Mouse (Mus musculus) intestine, embryonic 15.5 days (tissue): ENCODE data around the gene Rac2. TPM values are rescaled to one million over a fixed set of nuclear protein-coding genes. Genes with fewer than 3 reads are reported as not detected.

ENCODE experiments used
- ATAC-seq: fragments of 200-750 bp; cut with Nextera tagmentation; 2 replicates; pipeline ENCODE4 v1.8.0; 2017; ENCODE audit warnings: moderate TSS enrichment, moderate library complexity
- H3K27ac ChIP-seq: fragments of 300-500 bp; sonication (generic); 2 replicates; pipeline ENCODE4 v1.5.1; 2015; ENCODE audit warnings: mild to moderate bottlenecking, inconsistent platforms
- H3K27me3 ChIP-seq: fragments of 300-500 bp; sonication (generic); replicated peaks from 2 replicates; pipeline ENCODE4 v1.6.1; 2015; ENCODE audit warnings: inconsistent platforms
- H3K36me3 ChIP-seq: fragments of 300-500 bp; sonication (generic); 2 replicates; pipeline ENCODE4 v1.6.1; 2015; ENCODE audit warnings: inconsistent platforms
- H3K4me1 ChIP-seq: fragments of 300-500 bp; sonication (generic); replicated peaks from 2 replicates; pipeline ENCODE4 v1.6.1; 2015; ENCODE audit warnings: inconsistent platforms
- H3K4me2 ChIP-seq: fragments of 300-500 bp; sonication (generic); replicated peaks from 2 replicates; pipeline ENCODE4 v1.6.1; 2015; ENCODE audit warnings: mild to moderate bottlenecking, inconsistent platforms
- H3K4me3 ChIP-seq: fragments of 300-500 bp; sonication (generic); replicated peaks from 2 replicates; pipeline ENCODE4 v1.5.1; 2015; ENCODE audit warnings: inconsistent platforms
- H3K9ac ChIP-seq: fragments of 300-500 bp; sonication (generic); 2 replicates; pipeline ENCODE4 v1.6.1; 2015; ENCODE audit warnings: inconsistent platforms
- H3K9me3 ChIP-seq: fragments of 300-500 bp; sonication (generic); 2 replicates; pipeline ENCODE4 v1.6.1; 2016; ENCODE audit warnings: inconsistent platforms
- WGBS: fragments of 180-500 bp; shearing (Covaris S2); methylation state at CpG from one replicate; pipeline ENCODE4 v1.1.7; 2015; 5-methylcytosine and 5-hydroxymethylcytosine counted together
- polyA plus RNA-seq: library from polyadenylated mRNA; unstranded; fragments of >200 nt; fragmentation: Nextera tagmentation; extraction: Ambion mirVana; gene quantifications from 2 replicates; pipeline ENCODE4 v1.2.1, GENCODE M21; 2015

The Rac2 gene
- polyA plus RNA-seq, 1 experiment from 2014 or later, result 15.7 TPM

- no peaks in the 10 kb centered on the region for H3K36me3 ChIP-seq
- H3K4me3 ChIP-seq, result peak overlapping the region; percentile 36
- H3K9me3 ChIP-seq, result no peaks in the 10 kb centered on the region
- ATAC-seq, result no peak
- 32% methylated on average over 11 of the region's 11 CpGs for WGBS
- H3K27me3 ChIP-seq, result no peaks in the 10 kb centered on the region
- H3K27ac ChIP-seq, result peak overlapping the region; percentile 78
- peaks cover 33% of the 10 kb centered on the region for H3K4me1 ChIP-seq
- H3K4me2 ChIP-seq, result peak overlapping the region; percentile 76
- peak overlapping the region; percentile 62 for H3K9ac ChIP-seq
Measured at GRCm38 (mm10) chr15:78528726-78529411, 43.7 kb downstream of the Rac2 start.

GRCm38 (mm10) chr15:78527973-78528372 lies 44.6 kb downstream of the Rac2 start:
- Histone ChIP-seq H3K36me3 (no peaks in the 10 kb centered on the region), H3K9me3 (no peaks in the 10 kb centered on the region), H3K9ac (0 out of 2 replicates have a peak overlapping the region, but pooled peaks have one; percentile 17), H3K4me2 (no peak overlapping the region), H3K4me3 (no peak overlapping the region), H3K27me3 (no peaks in the 10 kb centered on the region), H3K4me1 (peaks cover 30% of the 10 kb centered on the region), H3K27ac (no peak overlapping the region)
- no peak for ATAC-seq
- 74% methylated on average over 7 of the region's 7 CpGs for WGBS

GRCm38 (mm10) chr15:78524163-78524562 lies 48.4 kb downstream of the Rac2 start:
- no peaks in the 10 kb centered on the region for H3K27me3 ChIP-seq
- H3K9me3 ChIP-seq, result no peaks in the 10 kb centered on the region
- H3K4me2 ChIP-seq, result no peak overlapping the region
- ATAC-seq, result no peak
- WGBS, result 91% methylated on average over 5 of the region's 5 CpGs
- no peaks in the 10 kb centered on the region for H3K36me3 ChIP-seq
- no peak overlapping the region for H3K4me3 ChIP-seq
- 0 out of 2 replicates have a peak, but pooled peaks cover 4% of the 10 kb centered on the region for H3K4me1 ChIP-seq
- no peak overlapping the region for H3K9ac ChIP-seq
- no peak overlapping the region for H3K27ac ChIP-seq

- Histone ChIP-seq H3K36me3 (no peaks in the 10 kb centered on the region), H3K4me1 (no peaks in the 10 kb centered on the region), H3K4me3 (no peak overlapping the region), H3K27ac (no peak overlapping the region), H3K4me2 (no peak overlapping the region), H3K27me3 (no peaks in the 10 kb centered on the region), H3K9ac (no peak overlapping the region), H3K9me3 (no peaks in the 10 kb centered on the region)
- no peak for ATAC-seq
- WGBS, result 74% methylated on average over 6 of the region's 6 CpGs
Measured at GRCm38 (mm10) chr15:78521892-78522291, 50.7 kb downstream of the Rac2 start.

GRCm38 (mm10) chr15:78521331-78521730 lies 51.3 kb downstream of the Rac2 start:
- Histone ChIP-seq H3K27ac (no peak overlapping the region), H3K4me3 (no peak overlapping the region), H3K36me3 (no peaks in the 10 kb centered on the region), H3K9ac (no peak overlapping the region), H3K4me1 (no peaks in the 10 kb centered on the region), H3K9me3 (no peaks in the 10 kb centered on the region), H3K27me3 (no peaks in the 10 kb centered on the region), H3K4me2 (no peak overlapping the region)
- ATAC-seq, result no peak
- WGBS, result 56% methylated on average over 8 of the region's 8 CpGs

GRCm38 (mm10) chr15:78520112-78520715 lies 52.4 kb downstream of the Rac2 start:
- no peak overlapping the region for H3K27ac ChIP-seq
- H3K27me3 ChIP-seq, result no peaks in the 10 kb centered on the region
- H3K4me3 ChIP-seq, result no peak overlapping the region
- no peaks in the 10 kb centered on the region for H3K4me1 ChIP-seq
- no peak overlapping the region for H3K9ac ChIP-seq
- ATAC-seq, result no peak
- H3K4me2 ChIP-seq, result no peak overlapping the region
- no peaks in the 10 kb centered on the region for H3K36me3 ChIP-seq
- H3K9me3 ChIP-seq, result no peaks in the 10 kb centered on the region
- 62% methylated on average over 13 of the region's 13 CpGs for WGBS

GRCm38 (mm10) chr15:78518221-78518620 lies 54.4 kb downstream of the Rac2 start:
- H3K27ac ChIP-seq, result no peak overlapping the region
- 0 out of 2 replicates have a peak, but pooled peaks cover 5% of the 10 kb centered on the region for H3K4me1 ChIP-seq
- H3K36me3 ChIP-seq, result no peaks in the 10 kb centered on the region
- no peak for ATAC-seq
- H3K4me3 ChIP-seq, result no peak overlapping the region
- 70% methylated on average over 7 of the region's 7 CpGs for WGBS
- H3K9ac ChIP-seq, result no peak overlapping the region
- H3K4me2 ChIP-seq, result no peak overlapping the region
- no peaks in the 10 kb centered on the region for H3K27me3 ChIP-seq
- no peaks in the 10 kb centered on the region for H3K9me3 ChIP-seq

- Histone ChIP-seq H3K4me2 (no peak overlapping the region), H3K27ac (no peak overlapping the region), H3K4me1 (0 out of 2 replicates have a peak, but pooled peaks cover 5% of the 10 kb centered on the region), H3K9ac (no peak overlapping the region), H3K27me3 (no peaks in the 10 kb centered on the region), H3K4me3 (no peak overlapping the region), H3K36me3 (no peaks in the 10 kb centered on the region), H3K9me3 (no peaks in the 10 kb centered on the region)
- no peak for ATAC-seq
- 74% methylated on average over 6 of the region's 6 CpGs for WGBS
Measured at GRCm38 (mm10) chr15:78515759-78516158, 56.8 kb downstream of the Rac2 start.

GRCm38 (mm10) chr15:78514393-78515146 lies 58.0 kb downstream of the Rac2 start:
- H3K27ac ChIP-seq, result no peak overlapping the region

GRCm38 (mm10) chr15:78513019-78513418 lies 59.6 kb downstream of the Rac2 start:
- H3K27ac ChIP-seq, result no peak overlapping the region
- no peak for ATAC-seq
- WGBS, result 71% methylated on average over 14 of the region's 14 CpGs

More at GRCm38 (mm10) chr15:78514393-78515146, 58.0 kb downstream of the Rac2 start:
- Histone ChIP-seq H3K4me3 (no peak overlapping the region), H3K36me3 (no peaks in the 10 kb centered on the region), H3K9ac (no peak overlapping the region), H3K9me3 (no peaks in the 10 kb centered on the region), H3K27me3 (no peaks in the 10 kb centered on the region), H3K4me1 (peaks cover 8% of the 10 kb centered on the region; the same call in 1 of the 2 replicates), H3K4me2 (no peak overlapping the region)
- 32% methylated on average over 7 of the region's 7 CpGs for WGBS
- ATAC-seq, result peak; percentile 62

GRCm38 (mm10) chr15:78511951-78512350 lies 60.6 kb downstream of the Rac2 start:
- no peak for ATAC-seq
- WGBS, result 61% methylated on average over 7 of the region's 7 CpGs
- Histone ChIP-seq H3K9me3 (no peaks in the 10 kb centered on the region), H3K36me3 (no peaks in the 10 kb centered on the region), H3K9ac (no peak overlapping the region), H3K27me3 (no peaks in the 10 kb centered on the region), H3K4me1 (peaks cover 8% of the 10 kb centered on the region; the same call in 1 of the 2 replicates), H3K27ac (no peak overlapping the region), H3K4me2 (no peak overlapping the region), H3K4me3 (no peak overlapping the region)

More at GRCm38 (mm10) chr15:78513019-78513418, 59.6 kb downstream of the Rac2 start:
- no peaks in the 10 kb centered on the region for H3K27me3 ChIP-seq
- H3K9ac ChIP-seq, result no peak overlapping the region
- no peaks in the 10 kb centered on the region for H3K9me3 ChIP-seq
- H3K4me3 ChIP-seq, result no peak overlapping the region
- H3K4me1 ChIP-seq, result peaks cover 8% of the 10 kb centered on the region; the same call in 1 of the 2 replicates
- no peak overlapping the region for H3K4me2 ChIP-seq
- no peaks in the 10 kb centered on the region for H3K36me3 ChIP-seq

- Histone ChIP-seq H3K9me3 (no peaks in the 10 kb centered on the region), H3K4me2 (no peak overlapping the region), H3K27ac (no peak overlapping the region), H3K4me3 (no peak overlapping the region), H3K36me3 (no peaks in the 10 kb centered on the region), H3K27me3 (no peaks in the 10 kb centered on the region), H3K4me1 (peaks cover 8% of the 10 kb centered on the region; the same call in 1 of the 2 replicates), H3K9ac (no peak overlapping the region)
- WGBS, result 86% methylated on average over 6 of the region's 6 CpGs
- ATAC-seq, result no peak
Measured at GRCm38 (mm10) chr15:78510736-78511135, 61.8 kb downstream of the Rac2 start.
